Mouse (Mus musculus) forebrain, embryonic 15.5 days (tissue): ENCODE data around the gene Eif5a2. TPM values are rescaled to one million over a fixed set of nuclear protein-coding genes. Genes with fewer than 3 reads are reported as not detected.
A peak's percentile ranks its signal among the peaks of the same experiment; 100 is the strongest.
"Not testable (repeated sequence)": the region's sequence is repeated elsewhere in the genome, so short reads cannot be mapped to it uniquely, and the experiment has no call there.

Source experiments
- ATAC-seq: fragments of 200-750 bp; cut with Nextera tagmentation; replicated peaks from 2 replicates; pipeline ENCODE4 v1.8.0; 2017; ENCODE audit warnings: mild to moderate bottlenecking, moderate TSS enrichment, moderate library complexity
- H3K27ac ChIP-seq: fragments of 300-500 bp; sonication (generic); replicated peaks from 2 replicates; pipeline ENCODE4 v1.5.1; 2015; ENCODE audit warnings: mild to moderate bottlenecking, inconsistent platforms
- H3K27me3 ChIP-seq: fragments of 300-500 bp; sonication (generic); 2 replicates; pipeline ENCODE4 v1.6.1; 2015; ENCODE audit warnings: inconsistent platforms
- H3K36me3 ChIP-seq: fragments of 300-500 bp; sonication (generic); 2 replicates; pipeline ENCODE4 v1.6.1; 2015; ENCODE audit warnings: mild to moderate bottlenecking, inconsistent platforms
- H3K4me1 ChIP-seq: fragments of 300-500 bp; sonication (generic); 2 replicates; pipeline ENCODE4 v1.6.1; 2015; ENCODE audit warnings: inconsistent platforms
- H3K4me2 ChIP-seq: fragments of 300-500 bp; sonication (generic); replicated peaks from 2 replicates; pipeline ENCODE4 v1.6.1; 2015; ENCODE audit warnings: mild to moderate bottlenecking, inconsistent platforms
- H3K4me3 ChIP-seq: fragments of 300-500 bp; sonication (generic); 2 replicates; pipeline ENCODE4 v1.5.1; 2015; ENCODE audit warnings: mild to moderate bottlenecking, inconsistent platforms
- H3K9ac ChIP-seq: fragments of 300-500 bp; sonication (generic); replicated peaks from 2 replicates; pipeline ENCODE4 v1.6.1; 2015; ENCODE audit warnings: mild to moderate bottlenecking, inconsistent platforms
- H3K9me3 ChIP-seq: fragments of 300-500 bp; sonication (generic); 2 replicates; pipeline ENCODE4 v1.6.1; 2016; ENCODE audit warnings: inconsistent platforms
- WGBS: fragments of 180-500 bp; shearing (Covaris S2); methylation state at CpG from one replicate; pipeline ENCODE4 v1.1.7; 2015; ENCODE audit warnings: mixed read lengths; 5-methylcytosine and 5-hydroxymethylcytosine counted together
- polyA plus RNA-seq: library from polyadenylated mRNA; unstranded; fragments of >200 nt; fragmentation: Nextera tagmentation; extraction: Ambion mirVana; gene quantifications from 2 replicates; pipeline ENCODE4 v1.2.1, GENCODE M21; 2015

Eif5a2 gene
- polyA plus RNA-seq, 1 experiment from 2014 or later: 7.8 TPM

DNA sequence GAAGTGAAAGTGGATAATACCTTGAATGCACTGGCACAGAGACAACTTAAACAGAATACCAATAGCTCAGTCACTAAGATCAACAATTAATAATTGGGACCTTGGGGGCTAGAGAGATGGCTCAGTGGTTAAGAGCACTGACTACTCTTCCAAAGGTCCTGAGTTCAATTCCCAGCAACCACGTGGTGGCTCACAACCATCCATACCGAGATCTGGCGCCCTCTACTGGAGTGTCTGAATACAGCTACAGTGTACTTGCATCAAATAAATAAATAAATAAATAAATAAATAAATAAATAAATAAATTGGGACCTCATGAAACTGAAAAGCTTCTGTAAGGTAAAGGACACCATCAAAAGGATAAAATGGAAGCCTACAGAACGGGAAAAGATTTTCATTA lies 8.2 kb upstream of the Eif5a2 start:
- H3K27ac ChIP-seq, H3K4me1 ChIP-seq, H3K9me3 ChIP-seq, H3K9ac ChIP-seq, H3K36me3 ChIP-seq, H3K4me2 ChIP-seq, ATAC-seq, H3K4me3 ChIP-seq, H3K27me3 ChIP-seq: not testable (repeated sequence)
- WGBS: 66% methylated on average over 4 of the region's 4 CpGs

DNA sequence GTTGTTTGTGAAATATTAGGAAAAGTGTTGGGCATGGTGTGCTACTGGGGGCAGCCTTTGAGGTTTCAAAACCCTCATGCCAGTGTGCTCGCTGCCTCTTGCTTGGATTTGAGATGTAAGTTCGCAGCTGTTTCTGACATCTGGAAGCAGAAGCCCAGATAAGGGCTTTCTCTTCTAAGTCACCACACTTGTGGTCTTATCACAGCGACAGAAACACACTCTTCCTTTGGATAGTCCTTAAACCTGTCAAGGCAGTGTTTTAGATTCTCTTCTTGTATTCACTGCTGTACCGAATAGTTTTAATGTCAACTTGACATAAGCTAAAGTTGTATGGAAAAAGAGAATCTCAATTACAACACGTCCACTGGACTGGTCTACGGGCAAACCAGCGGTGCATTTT lies 5.7 kb upstream of the Eif5a2 start:
- Histone ChIP-seq H3K4me3 (no peak overlapping the region), H3K27ac (no peak overlapping the region), H3K9ac (no peak overlapping the region), H3K27me3 (no peaks in the 10 kb centered on the region), H3K36me3 (no peaks in the 10 kb centered on the region), H3K4me1 (no peaks in the 10 kb centered on the region), H3K4me2 (no peak overlapping the region), H3K9me3 (no peaks in the 10 kb centered on the region)
- no peak for ATAC-seq
- 93% methylated on average over 7 of the region's 7 CpGs for WGBS

DNA sequence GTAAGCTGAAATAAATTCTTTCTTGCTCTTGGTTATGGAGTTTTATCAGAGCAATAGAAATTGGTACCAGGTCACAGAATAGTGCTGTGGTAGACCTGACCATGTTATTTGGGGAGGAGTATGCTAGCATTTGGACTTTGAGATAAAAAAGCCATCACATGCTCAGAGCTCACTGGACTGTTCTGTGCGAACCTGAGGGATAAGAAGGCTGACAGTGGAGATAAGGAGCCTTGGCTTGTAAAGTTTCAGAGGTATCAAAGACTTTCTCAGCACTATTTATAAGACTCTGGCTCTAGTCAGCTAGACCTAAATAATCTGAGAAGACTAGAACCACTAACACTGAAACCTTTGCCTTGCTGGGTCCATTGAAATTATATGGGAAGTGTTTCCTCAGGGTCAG lies 5.1 kb upstream of the Eif5a2 start:
- H3K36me3 ChIP-seq: no peaks in the 10 kb centered on the region
- 89% methylated on average over 1 of the region's 1 CpGs for WGBS
- H3K9ac ChIP-seq: no peak overlapping the region
- no peak overlapping the region for H3K27ac ChIP-seq
- H3K9me3 ChIP-seq: no peaks in the 10 kb centered on the region
- H3K4me1 ChIP-seq: peaks cover 4% of the 10 kb centered on the region
- no peak for ATAC-seq
- H3K4me3 ChIP-seq: no peak overlapping the region
- no peaks in the 10 kb centered on the region for H3K27me3 ChIP-seq
- H3K4me2 ChIP-seq: no peak overlapping the region

DNA sequence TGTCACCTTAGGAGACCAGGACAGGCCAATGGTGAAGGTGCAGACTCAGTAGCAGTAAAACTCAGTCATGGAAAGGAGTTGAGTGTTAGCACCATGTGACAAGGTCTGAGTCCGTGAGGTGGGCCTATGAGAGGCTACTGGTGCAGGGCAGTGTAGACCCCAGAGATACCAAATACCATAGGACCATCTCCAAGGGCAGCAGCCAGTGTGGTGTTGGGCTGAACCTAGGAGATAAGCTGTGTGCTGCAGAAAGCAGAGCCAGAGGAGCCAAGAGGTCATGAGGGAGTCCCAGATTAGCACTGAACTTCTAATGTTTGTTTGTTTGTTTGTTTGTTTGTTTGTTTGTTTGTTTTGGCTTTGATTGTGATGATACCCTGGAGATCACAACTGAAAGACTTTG lies 4.6 kb upstream of the Eif5a2 start:
- ATAC-seq: no peak
- Histone ChIP-seq H3K27ac (no peak overlapping the region), H3K9me3 (no peaks in the 10 kb centered on the region), H3K9ac (no peak overlapping the region), H3K4me3 (no peak overlapping the region), H3K4me1 (peaks cover 4% of the 10 kb centered on the region), H3K4me2 (no peak overlapping the region), H3K36me3 (no peaks in the 10 kb centered on the region), H3K27me3 (no peaks in the 10 kb centered on the region)
- 76% methylated on average over 1 of the region's 1 CpGs for WGBS

DNA sequence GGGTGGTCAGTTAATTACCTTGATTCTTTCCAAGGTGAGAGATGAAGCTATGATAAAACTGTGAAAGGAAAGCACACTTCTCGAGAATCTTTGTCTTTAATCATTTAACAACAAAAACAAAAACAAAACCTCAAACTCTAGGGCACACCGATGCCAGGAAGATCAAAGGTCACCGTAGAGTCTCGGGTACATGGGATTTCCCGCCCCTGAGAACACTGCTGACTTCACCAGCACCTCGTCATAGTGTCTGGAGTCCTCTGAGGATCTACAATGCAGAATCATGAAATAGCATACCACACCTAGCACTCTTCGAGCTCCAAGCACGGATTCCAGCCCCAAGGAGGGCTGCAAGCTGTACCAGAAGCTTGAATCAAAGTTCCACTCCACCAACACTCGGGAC lies 565 bp upstream of the Eif5a2 start:
- Histone ChIP-seq H3K9ac (no peak overlapping the region), H3K27ac (no peak overlapping the region), H3K9me3 (no peaks in the 10 kb centered on the region), H3K4me2 (peak overlapping the region; percentile 99), H3K4me3 (peak overlapping the region; percentile 82), H3K4me1 (peaks cover 20% of the 10 kb centered on the region), H3K27me3 (0 out of 2 replicates have a peak, but pooled peaks cover 4% of the 10 kb centered on the region), H3K36me3 (no peaks in the 10 kb centered on the region)
- WGBS: 77% methylated on average over 9 of the region's 9 CpGs
- ATAC-seq: peak; percentile 23

DNA sequence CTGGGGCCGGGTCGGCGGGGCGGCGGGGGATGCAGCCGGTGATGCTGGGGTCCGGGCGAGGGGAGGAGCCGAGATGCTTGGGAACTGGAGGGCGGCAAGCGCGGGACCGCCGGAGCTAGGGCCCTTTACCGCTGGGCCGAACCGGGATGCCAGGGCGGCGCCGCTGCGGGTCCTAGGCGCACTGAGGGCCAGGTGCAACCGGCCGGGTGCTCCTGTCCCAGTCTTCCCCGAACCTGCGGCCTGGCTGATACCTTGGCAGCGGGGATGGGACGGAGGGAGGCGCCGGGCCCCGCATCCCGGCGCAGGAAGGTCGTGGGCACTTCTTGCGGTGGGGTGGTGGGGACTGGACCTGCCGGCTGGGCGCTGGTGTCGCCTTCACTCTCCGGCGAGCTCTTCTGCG lies 346 bp downstream of the Eif5a2 start:
- no peak overlapping the region for H3K27ac ChIP-seq
- H3K27me3 ChIP-seq: 0 out of 2 replicates have a peak, but pooled peaks cover 4% of the 10 kb centered on the region
- ATAC-seq: no peak
- H3K9ac ChIP-seq: peak overlapping the region; percentile 80
- H3K4me3 ChIP-seq: peak overlapping the region; percentile 82
- no peaks in the 10 kb centered on the region for H3K9me3 ChIP-seq
- WGBS: under 1% methylated on average over 34 of the region's 41 CpGs
- H3K36me3 ChIP-seq: no peaks in the 10 kb centered on the region
- peaks cover 20% of the 10 kb centered on the region for H3K4me1 ChIP-seq
- peak overlapping the region; percentile 99 for H3K4me2 ChIP-seq

DNA sequence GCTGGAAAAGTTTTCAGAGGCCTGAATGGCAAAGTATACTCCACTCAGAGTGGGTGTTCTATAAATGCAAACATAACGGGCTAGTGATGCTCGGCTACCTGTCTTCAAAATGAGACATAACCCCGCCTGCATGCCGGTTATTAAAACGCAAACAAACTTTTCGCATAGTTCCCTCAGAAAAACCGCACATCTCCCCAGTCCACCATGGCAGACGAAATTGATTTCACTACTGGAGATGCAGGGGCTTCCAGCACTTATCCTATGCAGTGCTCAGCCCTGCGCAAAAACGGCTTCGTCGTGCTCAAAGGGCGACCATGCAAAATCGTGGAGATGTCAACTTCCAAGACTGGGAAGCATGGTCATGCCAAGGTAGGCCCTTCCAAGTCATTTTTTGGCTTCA lies 772 bp downstream of the Eif5a2 start:
- no peak; the same call in 1 of the 2 replicates for ATAC-seq
- 19% methylated on average over 14 of the region's 14 CpGs for WGBS
- Histone ChIP-seq H3K4me2 (peak overlapping the region; percentile 99), H3K4me1 (peaks cover 20% of the 10 kb centered on the region), H3K27ac (no peak overlapping the region), H3K27me3 (0 out of 2 replicates have a peak, but pooled peaks cover 4% of the 10 kb centered on the region), H3K36me3 (no peaks in the 10 kb centered on the region), H3K4me3 (peak overlapping the region; percentile 82), H3K9ac (peak overlapping the region; percentile 80), H3K9me3 (no peaks in the 10 kb centered on the region)

DNA sequence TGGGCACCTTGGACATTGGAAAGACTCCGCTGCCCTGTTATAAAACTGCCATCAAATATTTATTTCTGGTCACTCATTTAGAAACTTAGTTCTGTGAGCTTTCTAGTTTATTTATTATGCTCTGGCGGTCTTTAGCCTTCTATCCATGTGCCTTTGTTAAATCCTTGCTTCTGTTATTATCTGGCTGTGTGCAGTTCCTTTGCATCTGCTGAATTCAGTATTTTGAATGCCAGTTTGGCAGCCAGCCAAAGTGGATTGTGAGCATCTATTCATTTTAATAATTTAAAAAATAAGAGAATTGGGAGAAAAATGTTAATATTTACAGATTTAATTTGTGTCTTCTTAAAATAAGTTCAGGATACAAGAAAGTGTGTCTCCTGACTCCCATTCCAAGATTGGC lies 3.1 kb downstream of the Eif5a2 start:
- peaks cover 20% of the 10 kb centered on the region for H3K4me1 ChIP-seq
- no peak overlapping the region for H3K4me2 ChIP-seq
- 27% methylated on average over 2 of the region's 2 CpGs for WGBS
- H3K9ac ChIP-seq: no peak overlapping the region
- no peak for ATAC-seq
- 0 out of 2 replicates have a peak, but pooled peaks cover 4% of the 10 kb centered on the region for H3K27me3 ChIP-seq
- no peak overlapping the region for H3K27ac ChIP-seq
- no peaks in the 10 kb centered on the region for H3K9me3 ChIP-seq
- no peaks in the 10 kb centered on the region for H3K36me3 ChIP-seq
- no peak overlapping the region for H3K4me3 ChIP-seq

DNA sequence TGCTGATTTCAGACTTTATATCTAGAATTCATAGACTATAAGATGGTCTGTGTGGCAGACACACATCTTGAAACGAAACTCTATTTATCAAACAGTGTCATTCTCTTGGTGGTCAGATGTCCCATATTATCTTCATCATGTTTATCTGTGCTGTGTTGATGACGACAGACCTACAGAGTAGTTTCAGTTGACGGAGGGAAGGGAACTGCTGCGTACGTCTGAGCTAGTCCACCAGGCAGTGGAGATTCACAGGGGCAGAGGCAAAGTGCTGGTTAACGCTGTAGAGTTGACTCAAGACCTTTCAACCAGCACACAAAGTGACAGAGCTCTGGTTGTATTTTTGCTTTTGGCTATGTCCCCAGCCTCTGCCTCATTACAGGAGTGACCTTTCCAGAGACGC lies 13.8 kb downstream of the Eif5a2 start:
- Histone ChIP-seq H3K36me3 (no peaks in the 10 kb centered on the region), H3K9me3 (no peaks in the 10 kb centered on the region), H3K4me3 (no peak overlapping the region), H3K4me1 (no peaks in the 10 kb centered on the region), H3K27me3 (no peaks in the 10 kb centered on the region), H3K4me2 (no peak overlapping the region), H3K27ac (no peak overlapping the region), H3K9ac (no peak overlapping the region)
- WGBS: 93% methylated on average over 7 of the region's 7 CpGs
- ATAC-seq: no peak

DNA sequence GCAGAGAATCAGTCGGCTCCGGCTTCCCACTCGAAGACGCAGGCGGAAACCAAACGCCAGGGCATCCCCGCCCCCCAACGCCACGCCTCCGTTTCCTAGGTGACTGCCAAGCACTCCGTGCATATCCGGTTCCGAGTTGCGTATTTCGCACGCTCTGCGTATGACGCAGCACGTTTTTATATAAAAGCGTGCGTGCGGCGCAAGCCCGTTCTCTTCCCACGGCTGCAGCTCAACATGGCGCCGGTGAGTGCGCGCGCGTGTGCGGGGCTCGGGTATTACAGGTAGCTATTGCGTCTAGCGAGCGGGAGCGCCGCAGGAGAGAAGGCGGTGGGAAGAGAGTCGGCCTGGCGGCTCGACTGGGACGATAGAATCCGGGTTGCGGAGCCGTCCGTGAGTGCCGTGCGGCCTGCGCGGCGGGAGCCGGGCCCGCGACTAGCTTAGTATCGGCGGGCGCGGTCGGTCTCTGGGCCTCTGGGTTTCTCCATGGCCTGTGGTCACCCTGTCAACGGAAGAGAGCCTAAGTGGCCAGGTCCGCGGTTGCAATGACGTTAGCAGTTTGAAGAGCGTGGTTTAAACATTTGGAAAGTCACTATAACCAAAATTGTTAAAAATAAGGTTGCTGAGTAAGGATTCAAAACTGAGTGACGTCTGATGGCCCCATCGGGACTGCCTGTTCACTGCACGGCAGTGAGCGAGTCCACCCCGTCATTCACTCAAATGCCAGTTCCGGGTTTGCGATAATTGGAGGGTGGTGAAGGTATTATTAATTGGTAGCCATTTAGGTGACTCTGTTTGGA lies 24.4 kb downstream of the Eif5a2 start, which contains the start of gene Rpl22l1:
TSS of gene Rpl22l1 (plus strand) at position 136 of the 797 bp plus-strand sequence.
- Histone ChIP-seq H3K4me3 (peak within 1 kb of the TSS; percentile 91), H3K4me2 (peak within 1 kb of the TSS; percentile 69), H3K4me1 (peaks cover 15% of the 10 kb centered on the region), H3K9me3 (no peaks in the 10 kb centered on the region), H3K27ac (peak within 1 kb of the TSS; percentile 87), H3K27me3 (no peaks in the 10 kb centered on the region), H3K36me3 (peaks cover 13% of the 10 kb centered on the region), H3K9ac (peak within 1 kb of the TSS; percentile 94)
- WGBS: under 1% methylated on average over 71 of the region's 72 CpGs
- ATAC-seq: peak; percentile 100

DNA sequence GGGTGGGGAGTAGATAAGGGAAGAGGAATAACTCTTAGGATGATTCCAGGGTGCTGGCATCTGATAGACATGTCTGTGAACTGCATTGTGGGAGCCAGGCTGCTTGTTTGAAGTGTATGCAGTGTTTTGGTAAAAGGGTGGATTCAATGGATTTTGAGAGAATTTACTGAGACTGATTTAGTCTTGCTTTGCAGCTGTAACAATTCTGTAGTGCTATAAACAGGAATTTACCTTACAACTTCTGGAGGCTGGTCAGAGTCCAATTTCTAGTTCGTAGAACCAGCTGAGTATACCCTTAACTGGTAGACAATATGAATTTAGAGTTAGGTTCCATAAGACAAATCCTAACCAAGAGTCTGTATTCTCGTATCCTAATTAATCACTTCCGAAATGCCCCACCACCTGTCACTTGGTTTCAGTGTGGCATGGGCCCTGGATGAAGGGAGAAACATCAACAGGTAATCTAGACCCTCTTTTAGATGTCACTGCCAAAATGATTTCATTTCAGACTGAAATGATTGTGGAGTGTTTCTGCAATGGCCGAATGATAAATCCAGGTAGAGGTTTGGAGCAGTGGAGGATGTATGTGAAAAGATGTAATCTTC lies 27.1 kb downstream of the Eif5a2 start:
- no peak for ATAC-seq
- WGBS: 92% methylated on average over 4 of the region's 4 CpGs

DNA sequence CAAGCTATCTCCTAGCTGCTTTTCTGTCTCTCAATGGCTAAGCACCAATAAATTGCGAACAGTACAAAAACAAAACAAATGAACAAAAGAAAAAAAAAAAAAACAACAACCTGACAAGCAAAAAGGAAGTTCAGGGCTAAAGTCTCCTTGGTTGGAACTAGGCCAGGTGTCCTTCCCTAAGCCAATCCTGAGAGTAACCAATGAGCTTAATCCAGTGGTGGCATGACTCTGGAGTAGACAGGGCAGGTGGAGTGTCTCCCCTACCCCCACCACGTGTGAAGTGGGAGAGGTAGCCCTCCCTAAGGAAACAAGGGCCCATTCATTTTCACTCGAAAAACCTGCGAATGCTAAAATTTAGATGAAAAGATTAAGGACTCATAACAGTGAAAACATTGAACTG lies 30.4 kb downstream of the Eif5a2 start:
- Histone ChIP-seq H3K4me1 (peaks cover 5% of the 10 kb centered on the region), H3K9me3 (no peaks in the 10 kb centered on the region), H3K4me2 (no peak overlapping the region), H3K36me3 (peaks cover 13% of the 10 kb centered on the region), H3K9ac (no peak overlapping the region), H3K4me3 (no peak overlapping the region), H3K27me3 (no peaks in the 10 kb centered on the region), H3K27ac (no peak overlapping the region)
- WGBS: 69% methylated on average over 4 of the region's 4 CpGs
- no peak for ATAC-seq

More for the DNA sequence above, 27.1 kb downstream of the Eif5a2 start:
- Histone ChIP-seq H3K9ac (no peak overlapping the region), H3K4me2 (no peak overlapping the region), H3K36me3 (peaks cover 13% of the 10 kb centered on the region), H3K27ac (no peak overlapping the region), H3K4me3 (no peak overlapping the region), H3K27me3 (no peaks in the 10 kb centered on the region), H3K4me1 (peaks cover 15% of the 10 kb centered on the region), H3K9me3 (no peaks in the 10 kb centered on the region)
